Mouse (Mus musculus) brown adipose tissue, adult 24 weeks (tissue): Measurements from ENCODE around the gene Adamtsl3. TPM values are rescaled to one million over a fixed set of nuclear protein-coding genes. Genes with fewer than 3 reads are reported as not detected.
A peak's percentile ranks its signal among the peaks of the same experiment; 100 is the strongest.

ENCODE experiments used
- H3K27ac ChIP-seq: fragments of 200-500 bp; replicated peaks from 2 replicates; pipeline ENCODE4 v1.5.1; 2012; ENCODE audit warnings: low read depth, mild to moderate bottlenecking, low read length
- H3K4me1 ChIP-seq: fragments of 200-500 bp; 2 replicates; pipeline ENCODE4 v1.6.1; 2012; ENCODE audit warnings: low read length, mixed read lengths; ENCODE audit not compliant: control insufficient read depth, insufficient read depth, insufficient read length
- H3K4me3 ChIP-seq: fragments of 200-500 bp; 2 replicates; pipeline ENCODE4 v1.5.1; 2012; ENCODE audit warnings: low read depth, mild to moderate bottlenecking, low read length, moderate library complexity; ENCODE audit not compliant: insufficient read depth
- polyA plus RNA-seq: library from polyadenylated mRNA; stranded (reverse); fragments of >200 nt; gene quantifications from 2 replicates; pipeline ENCODE4 v1.2.4, GENCODE M21; 2012; ENCODE audit not compliant: missing spikeins, insufficient read depth, insufficient read length

Gene Adamtsl3
- 2.1 and 4.0 TPM in 2 replicates for polyA plus RNA-seq

GRCm38 (mm10) chr7:82335211-82336121, at the start of gene Adamtsl3:
TSS of gene Adamtsl3 (plus strand) at chr7:82335694.
- Histone ChIP-seq H3K4me3 (peak within 1 kb of the TSS; percentile 58), H3K4me1 (no peaks in the 10 kb centered on the region), H3K27ac (peak within 1 kb of the TSS; percentile 7; the same call in 1 of the 2 replicates)

DNA sequence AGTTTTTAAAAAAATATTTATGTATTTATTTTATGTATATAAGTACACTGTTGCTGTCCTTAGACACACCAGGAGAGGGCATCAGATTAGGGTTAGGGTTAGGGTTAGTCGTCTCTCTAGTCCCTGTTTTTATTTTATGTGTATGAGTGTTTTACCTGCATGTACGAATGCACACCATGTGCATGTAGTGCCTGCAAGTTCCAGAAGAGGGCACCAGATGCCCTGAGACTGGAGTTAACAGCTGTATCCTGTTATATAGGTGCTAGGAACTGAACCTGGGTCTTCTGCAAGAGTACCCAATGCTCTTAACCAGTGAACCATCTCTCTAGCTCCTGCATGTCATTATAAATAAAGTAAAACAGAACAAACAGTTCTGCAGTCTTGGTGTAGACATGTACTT, 48.3 kb upstream of the Adamtsl3 start:
- Histone ChIP-seq H3K27ac (no peak overlapping the region), H3K4me1 (no peaks in the 10 kb centered on the region), H3K4me3 (no peak overlapping the region)

DNA sequence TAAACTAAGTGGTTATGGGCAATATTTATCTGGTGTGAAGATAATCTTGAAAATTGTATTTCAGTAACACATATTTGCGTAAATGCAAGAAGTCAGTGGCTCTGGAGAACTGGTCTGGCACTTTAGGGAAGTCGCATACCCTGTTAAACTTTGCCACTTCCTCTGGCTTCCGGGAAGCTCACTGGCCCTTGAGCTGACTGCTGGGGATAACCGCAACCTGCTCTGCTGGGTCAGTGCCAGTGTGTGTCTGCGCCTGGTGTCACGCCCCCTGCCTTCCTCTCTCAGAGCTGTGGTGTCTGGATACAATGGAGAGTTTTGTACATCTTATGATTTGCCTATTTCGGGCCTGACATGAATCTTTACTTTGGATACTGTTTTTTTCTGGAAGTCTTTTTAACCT, 42.1 kb upstream of the Adamtsl3 start:
- no peak overlapping the region for H3K27ac ChIP-seq
- H3K4me1 ChIP-seq: no peaks in the 10 kb centered on the region
- no peak overlapping the region for H3K4me3 ChIP-seq

DNA sequence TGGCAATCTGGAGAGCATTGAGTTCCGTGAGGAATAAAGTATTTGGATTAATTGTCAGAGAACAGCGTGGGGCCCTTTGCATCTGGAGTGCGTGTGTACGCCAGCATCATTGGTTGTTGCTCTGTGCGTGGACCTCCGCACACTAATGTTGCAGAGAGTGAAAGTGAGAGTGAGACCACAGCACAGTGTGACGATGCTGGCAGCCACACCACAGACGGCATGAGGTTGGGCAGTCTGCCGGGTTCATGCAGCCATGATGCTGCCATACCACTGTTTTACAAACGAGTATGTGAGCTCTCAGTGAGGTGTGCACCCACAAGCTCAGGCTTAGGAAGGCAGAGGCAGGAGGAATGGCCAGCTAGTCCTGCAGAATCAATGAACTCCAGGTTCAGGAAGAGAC, 41.4 kb upstream of the Adamtsl3 start:
- no peak overlapping the region for H3K4me3 ChIP-seq
- H3K4me1 ChIP-seq: no peaks in the 10 kb centered on the region
- no peak overlapping the region for H3K27ac ChIP-seq

GRCm38 (mm10) chr7:82294611-82295010, 40.9 kb upstream of the Adamtsl3 start:
- no peak overlapping the region for H3K27ac ChIP-seq
- no peak overlapping the region for H3K4me3 ChIP-seq
- no peaks in the 10 kb centered on the region for H3K4me1 ChIP-seq

DNA sequence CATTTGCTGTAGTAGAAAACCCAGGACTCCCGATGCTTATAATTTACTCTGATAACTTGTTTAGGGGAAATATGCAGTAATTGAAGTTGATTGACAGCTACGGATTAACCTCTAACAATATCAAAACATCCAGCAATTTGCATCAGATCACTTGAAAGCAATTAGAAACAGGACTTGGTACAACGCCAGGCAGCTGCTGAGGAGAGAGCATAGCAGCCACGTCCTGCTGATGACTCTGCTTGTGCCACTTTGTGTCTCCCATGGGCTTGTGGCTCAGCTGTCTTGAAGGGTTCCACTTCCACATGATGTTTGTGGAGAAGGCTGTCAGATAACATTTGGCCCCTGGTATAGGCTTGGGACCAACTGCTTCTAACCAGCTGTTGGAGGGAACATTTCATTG, 27.1 kb upstream of the Adamtsl3 start:
- Histone ChIP-seq H3K27ac (no peak overlapping the region), H3K4me3 (no peak overlapping the region), H3K4me1 (no peaks in the 10 kb centered on the region)

- H3K4me3 ChIP-seq: no peak overlapping the region
- no peak overlapping the region for H3K27ac ChIP-seq
- H3K4me1 ChIP-seq: no peaks in the 10 kb centered on the region
Observed at GRCm38 (mm10) chr7:82318515-82318914, 17.0 kb upstream of the Adamtsl3 start.

GRCm38 (mm10) chr7:82326616-82327015, 8.9 kb upstream of the Adamtsl3 start:
- Histone ChIP-seq H3K27ac (no peak overlapping the region), H3K4me3 (no peak overlapping the region), H3K4me1 (no peaks in the 10 kb centered on the region)

- H3K4me3 ChIP-seq: no peak overlapping the region
- no peaks in the 10 kb centered on the region for H3K4me1 ChIP-seq
- H3K27ac ChIP-seq: no peak overlapping the region
Observed at GRCm38 (mm10) chr7:82327201-82327600, 8.3 kb upstream of the Adamtsl3 start.

GRCm38 (mm10) chr7:82327881-82328280, 7.6 kb upstream of the Adamtsl3 start:
- no peaks in the 10 kb centered on the region for H3K4me1 ChIP-seq
- no peak overlapping the region for H3K4me3 ChIP-seq
- H3K27ac ChIP-seq: no peak overlapping the region

DNA sequence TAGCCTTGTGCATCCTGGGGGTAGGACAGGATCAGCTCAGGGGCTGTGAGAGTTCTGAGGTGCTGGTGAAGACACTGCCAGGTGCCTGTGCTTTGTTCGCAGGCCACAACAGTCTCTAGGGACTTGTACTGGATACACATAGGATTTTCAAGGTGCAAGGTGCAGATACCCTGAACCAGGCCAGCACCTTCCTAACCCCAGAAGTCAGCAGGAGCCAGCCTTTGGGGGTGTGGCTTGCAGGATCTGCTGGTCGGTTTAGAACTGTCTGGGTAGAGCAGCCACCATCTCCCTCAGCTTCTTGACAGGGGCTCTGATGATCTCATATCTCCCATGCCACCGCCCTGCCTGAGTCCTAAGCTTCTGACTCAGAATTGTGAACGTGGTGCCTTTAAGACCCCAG, 5.7 kb upstream of the Adamtsl3 start:
- H3K4me1 ChIP-seq: no peaks in the 10 kb centered on the region
- no peak overlapping the region for H3K27ac ChIP-seq
- H3K4me3 ChIP-seq: no peak overlapping the region

GRCm38 (mm10) chr7:82330860-82331259, 4.6 kb upstream of the Adamtsl3 start:
- Histone ChIP-seq H3K4me3 (no peak overlapping the region), H3K4me1 (no peaks in the 10 kb centered on the region), H3K27ac (no peak overlapping the region)

GRCm38 (mm10) chr7:82334000-82334399, 1.5 kb upstream of the Adamtsl3 start:
- Histone ChIP-seq H3K4me1 (no peaks in the 10 kb centered on the region), H3K4me3 (no peak overlapping the region)

GRCm38 (mm10) chr7:82336132-82336531, 638 bp downstream of the Adamtsl3 start:
- Histone ChIP-seq H3K27ac (peak overlapping the region; percentile 7; the same call in 1 of the 2 replicates), H3K4me1 (no peaks in the 10 kb centered on the region), H3K4me3 (peak overlapping the region; percentile 58)

More at GRCm38 (mm10) chr7:82334000-82334399, 1.5 kb upstream of the Adamtsl3 start:
- H3K27ac ChIP-seq: no peak overlapping the region

- Histone ChIP-seq H3K4me3 (no peak overlapping the region), H3K4me1 (peaks cover 8% of the 10 kb centered on the region), H3K27ac (no peak overlapping the region)
Observed at GRCm38 (mm10) chr7:82338121-82338520, 2.6 kb downstream of the Adamtsl3 start.

DNA sequence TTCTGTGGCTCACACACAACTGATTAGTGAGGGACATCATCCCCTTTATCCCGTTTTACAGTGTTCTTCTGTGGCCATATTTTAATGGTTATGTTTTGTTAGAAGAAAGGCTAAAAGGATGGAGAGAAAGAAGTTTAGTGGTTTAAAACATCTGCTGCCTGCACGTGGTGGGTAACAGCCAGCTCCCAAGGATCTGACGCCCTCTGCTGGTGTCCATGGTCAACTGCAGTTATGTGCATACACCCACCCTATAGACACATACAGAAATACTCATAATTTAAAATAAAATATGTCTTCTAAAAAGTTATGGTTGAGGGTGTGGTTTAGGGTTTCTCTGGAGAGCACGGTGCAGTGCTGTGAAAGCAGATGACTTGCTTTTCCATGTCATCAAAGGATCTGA, 3.0 kb downstream of the Adamtsl3 start:
- Histone ChIP-seq H3K4me3 (no peak overlapping the region), H3K27ac (no peak overlapping the region), H3K4me1 (peaks cover 8% of the 10 kb centered on the region)
